9 mouse cellular contexts compared by ENCODE assay signal in the genomic region with DNA sequence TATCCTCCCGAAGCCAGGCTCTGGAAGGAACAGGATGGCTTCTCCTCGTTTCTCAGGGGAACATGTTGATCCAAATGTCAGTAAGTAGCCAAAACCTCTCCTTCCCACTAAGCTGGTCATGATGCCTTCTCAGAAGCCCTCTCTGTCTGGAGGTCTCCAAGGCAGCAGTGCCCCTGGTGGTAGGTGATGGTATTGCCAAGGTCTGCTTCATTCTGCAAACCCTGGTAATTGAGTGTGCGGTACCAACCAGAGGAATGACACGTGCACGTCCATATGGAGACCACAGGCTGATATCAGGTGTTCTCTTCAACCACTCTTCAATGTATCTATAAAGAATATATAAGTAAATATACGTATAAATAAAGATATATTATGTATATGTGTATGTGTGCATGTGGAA. TPM values are rescaled to one million over a fixed set of nuclear protein-coding genes. Genes with fewer than 3 reads are reported as not detected.
DNase-seq lines count a peak whose midpoint lies in the region; ATAC-seq and TF ChIP-seq lines count a peak whose summit lies in the region.
"Had no signal": no experiment of that assay in that cellular context is flagged by ENCODE, and none has a peak within 500 bp of the region (broad histone marks: within the 10 kb centered on the region; RNA-seq: fewer than 3 reads in every experiment).

No protein-coding gene starts in this region.

- no peak overlapping the region for H3K27ac ChIP-seq in layer of hippocampus, adult 2 months
- H3K27ac ChIP-seq: embryonic facial prominence, embryonic 12.5 days had no signal

- intact Hi-C loops in heart, postnatal 25 days (cut with DNase I) = no loop called here

- H3K27me3 ChIP-seq in E14TG2a.4 (ENCODE audit: insufficient read depth, low read length) = peaks cover 16% of the 10 kb centered on the region
- no peaks in the 10 kb centered on the region for H3K27me3 ChIP-seq in splenic B cell, adult 2 months (ENCODE audit: control insufficient read depth, insufficient read depth, low read length, poor library complexity, severe bottlenecking)
- H3K27me3 ChIP-seq: embryonic facial prominence, embryonic 12.5 days had no signal

- H3K4me1 ChIP-seq in E14TG2a.4 (replicated peaks; ENCODE audit: low read depth, low read length) = peaks cover 15% of the 10 kb centered on the region
- H3K4me1 ChIP-seq: embryonic facial prominence, embryonic 12.5 days had no signal

- no peaks in the 10 kb centered on the region for H3K9me3 ChIP-seq in E14TG2a.4 (ENCODE audit: low read length)
- H3K9me3 ChIP-seq: embryonic facial prominence, embryonic 12.5 days had no signal

- no peak overlapping the region for H3K4me3 ChIP-seq in E14TG2a.4 (replicated peaks; ENCODE audit: low read length)
- no peak overlapping the region for H3K4me3 ChIP-seq in layer of hippocampus, adult 2 months
- H3K4me3 ChIP-seq: embryonic facial prominence, embryonic 12.5 days had no signal

- H3K36me3 ChIP-seq in E14TG2a.4 (ENCODE audit: insufficient read depth, low read length) = no peaks in the 10 kb centered on the region
- H3K36me3 ChIP-seq in splenic B cell, adult 2 months (ENCODE audit: control insufficient read depth, insufficient read depth, low read length, poor library complexity, severe bottlenecking) = no peaks in the 10 kb centered on the region
- H3K36me3 ChIP-seq: embryonic facial prominence, embryonic 12.5 days had no signal

- peak; percentile 97 for TF ChIP-seq CTCF in E14TG2a.4 (conservative IDR thresholded peaks at IDR 0.05; ENCODE audit: low read length)
- TF ChIP-seq CTCF in layer of hippocampus, adult 2 months (conservative IDR thresholded peaks at IDR 0.05) = peak; percentile 90

- ATAC-seq in frontal cortex, adult (ENCODE audit: low TSS enrichment) = 0 out of 2 replicates have a peak, but pooled peaks have one; percentile 52
- peak; percentile 91 for ATAC-seq in megakaryocyte progenitor cell, adult 5-6 weeks (replicated peaks; ENCODE audit: poor library complexity)

- DNase-seq in heart, adult 8-10 months (ENCODE audit: low spot score) = peak; percentile 11
- DNase-seq in heart, postnatal 25 days (ENCODE audit: low spot score) = no peak
- peak; percentile 44 for DNase-seq in c-Kit-positive CD71-positive TER-119-negative erythroid progenitor cells, embryonic 14.5 days (ENCODE audit: low read depth)
- peak in 1 of 2 experiments; percentile 73 for DNase-seq in layer of hippocampus, adult 2 months (ENCODE audit: low spot score in 2 of 2)
- DNase-seq in splenic B cell, adult 2 months (ENCODE audit: low read depth, low spot score) = peak; percentile 83

RNA-seq across cellular contexts. Expression of a gene that starts 11.5 kb away (rescaled TPM):
- total RNA-seq in heart, adult 8-10 months (2022) = 10 to 100 TPM; 30.7 to 41.3 (median 34.9) TPM
- 10 to 100 TPM; 28.6 to 33.1 TPM for total RNA-seq in heart, postnatal 25 days (2021)
- 10 to 100 TPM; 27.2 to 30.7 TPM for total RNA-seq in layer of hippocampus, adult 2 months (2021)
- total RNA-seq in megakaryocyte progenitor cell, adult 5-6 weeks (2015) = 12.7 and 19.2 TPM in 2 replicates
- total RNA-seq in megakaryocyte progenitor cell, adult 5-6 weeks (2017) = 8.4 and 15.7 TPM in 2 replicates

RNA-seq across cellular contexts. Expression of a gene that starts 34.2 kb away (rescaled TPM):
- total RNA-seq in heart, adult 8-10 months (2022) = not detected
- not detected for total RNA-seq in heart, postnatal 25 days (2021)
- total RNA-seq in layer of hippocampus, adult 2 months (2021) = 1 to 10 TPM; 5.0 to 5.2 TPM
- total RNA-seq in megakaryocyte progenitor cell, adult 5-6 weeks (2015) = 0.62 TPM in 1 of 2 replicates, not detected in the other
- not detected in 2 replicates for total RNA-seq in megakaryocyte progenitor cell, adult 5-6 weeks (2017)

RNA-seq across cellular contexts. Expression of a gene that starts 54.1 kb away (rescaled TPM):
- total RNA-seq in heart, adult 8-10 months (2022) = 10 to 100 TPM in 3 of 4 experiments, 1 to 10 TPM in 1; 9.1 to 18.3 (median 14.6) TPM
- 1 to 10 TPM; 5.5 to 5.6 TPM for total RNA-seq in heart, postnatal 25 days (2021)
- 100 to 1,000 TPM; 134 to 137 TPM for total RNA-seq in layer of hippocampus, adult 2 months (2021)
- not detected in 2 replicates for total RNA-seq in megakaryocyte progenitor cell, adult 5-6 weeks (2015)
- 0.03 and 0.21 TPM in 2 replicates for total RNA-seq in megakaryocyte progenitor cell, adult 5-6 weeks (2017)

Comparison
In these comparisons a context has a peak if more than half of its experiments do, and no peak if none do; other contexts are left out.
1. RNA of a gene that starts 54.1 kb away (total RNA-seq): 134 to 137 TPM in layer of hippocampus, adult 2 months; 9.1 to 18.3 TPM in heart, adult 8-10 months, 5.5 to 5.6 TPM in heart, postnatal 25 days and 0.03 to 0.21 TPM in megakaryocyte progenitor cell, adult 5-6 weeks; every median in the first group is over 4 times any median in the second.